Mouse (Mus musculus): ENCODE results near the gene Arhgef3.
"Not testable (repeated sequence)": the region's sequence is repeated elsewhere in the genome, so short reads cannot be mapped to it uniquely, and the experiment has no call there.

The Arhgef3 gene

GRCm38 (mm10) chr14:27198490-27199089 is 83.9 kb downstream of the Arhgef3 start:
- DNase-seq = no peak

DNA sequence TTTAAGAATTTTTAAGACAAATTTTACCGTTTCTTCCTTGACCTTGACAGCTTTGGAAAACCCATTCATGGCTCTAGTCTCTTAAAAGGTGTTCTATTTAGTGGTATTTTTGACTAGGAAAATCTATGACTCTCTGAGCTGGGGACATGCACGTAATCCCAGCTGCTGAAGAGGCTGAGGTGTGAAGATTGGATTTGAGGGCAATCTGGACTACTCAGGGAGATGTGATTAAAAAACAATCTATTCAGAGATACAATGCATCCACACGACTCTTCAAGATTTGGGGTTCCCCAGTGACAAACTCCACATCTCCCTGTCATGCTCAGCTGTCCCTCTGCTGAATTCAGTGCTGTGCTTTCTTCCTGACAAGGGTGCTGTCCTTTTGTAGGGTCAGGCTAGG is 84.4 kb downstream of the Arhgef3 start:
- DNase-seq = no peak

DNA sequence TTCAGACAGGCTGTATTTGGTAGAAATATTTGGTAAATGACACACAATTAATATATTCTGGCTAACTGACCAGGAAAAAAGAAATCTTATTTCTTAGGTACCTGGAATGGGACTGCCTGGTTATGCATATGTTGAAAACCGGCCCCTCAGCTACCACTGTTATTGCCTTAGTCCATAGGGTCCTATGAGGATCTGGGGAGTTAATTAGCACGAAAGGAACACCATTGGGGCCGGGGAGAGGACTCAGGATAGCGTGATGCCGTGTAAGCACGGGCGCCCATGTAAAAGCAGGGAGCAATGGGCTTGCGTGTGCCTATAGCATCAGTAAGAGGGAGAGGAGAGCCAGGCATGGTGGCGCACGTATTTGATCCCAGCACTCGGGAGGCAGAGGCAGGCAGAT is 85.2 kb downstream of the Arhgef3 start:
- peak in 1 of 2 experiments; percentile 7 for DNase-seq

GRCm38 (mm10) chr14:27200743-27201576 is 86.3 kb downstream of the Arhgef3 start:
- DNase-seq = peak in 1 of 2 experiments; percentile 32

DNA sequence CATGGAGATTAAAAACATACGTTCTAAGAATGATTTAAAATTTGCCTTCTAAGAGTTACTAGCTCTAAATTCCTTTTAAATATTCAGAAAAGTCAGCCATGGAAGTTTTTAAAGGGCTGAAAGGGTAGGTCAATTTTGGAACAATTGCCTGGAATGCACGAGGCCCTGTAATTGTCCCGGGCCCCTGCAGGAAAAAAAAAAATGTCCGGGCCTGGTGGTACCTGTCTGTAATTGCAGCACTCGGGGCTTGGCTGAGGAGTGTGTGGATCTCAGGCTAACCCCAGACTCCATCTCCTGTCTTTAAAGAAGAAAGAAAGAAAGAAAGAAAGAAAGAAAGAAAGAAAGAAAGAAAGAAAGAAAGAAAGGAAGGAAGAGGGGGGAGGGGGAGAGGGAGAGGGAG is 87.1 kb downstream of the Arhgef3 start:
- no peak for DNase-seq

DNA sequence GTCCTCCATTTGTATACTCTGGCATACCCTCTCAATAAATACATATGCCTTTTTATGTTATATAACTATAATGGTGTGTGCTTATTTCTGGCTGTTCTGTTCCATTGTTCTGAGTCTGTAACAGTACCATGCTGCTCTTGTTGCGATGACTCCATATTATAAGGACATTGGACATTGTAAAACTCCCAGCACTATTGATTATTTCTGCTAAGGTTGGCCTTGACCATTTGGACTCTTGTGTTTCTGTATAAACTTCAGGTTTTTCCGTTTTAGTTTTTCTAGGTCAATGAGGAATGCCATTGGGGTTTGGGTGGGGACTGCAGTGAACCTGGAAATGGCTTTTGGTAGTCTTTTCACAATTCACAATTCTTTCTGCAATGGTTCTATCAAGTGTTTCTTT is 90.0 kb downstream of the Arhgef3 start:
- DNase-seq = no peak

DNA sequence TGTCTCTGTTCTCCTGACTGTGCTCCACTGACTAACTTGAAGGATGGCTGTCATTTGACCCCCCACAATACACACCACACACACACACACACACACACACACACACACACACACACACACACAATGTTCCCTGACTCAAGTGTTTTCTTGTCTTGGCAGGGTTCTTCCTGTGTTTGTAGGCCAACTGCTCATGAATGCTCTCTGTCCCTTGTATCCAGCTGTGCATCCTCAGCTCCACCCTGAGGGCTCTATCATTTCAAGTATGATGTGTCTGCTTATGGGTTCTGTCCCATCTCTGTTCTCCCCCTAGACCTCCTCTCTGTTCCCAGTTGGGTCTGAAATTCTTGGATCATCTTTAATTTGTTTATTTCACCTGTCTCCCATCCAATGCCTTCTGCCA is 91.7 kb downstream of the Arhgef3 start:
- DNase-seq = no peak

DNA sequence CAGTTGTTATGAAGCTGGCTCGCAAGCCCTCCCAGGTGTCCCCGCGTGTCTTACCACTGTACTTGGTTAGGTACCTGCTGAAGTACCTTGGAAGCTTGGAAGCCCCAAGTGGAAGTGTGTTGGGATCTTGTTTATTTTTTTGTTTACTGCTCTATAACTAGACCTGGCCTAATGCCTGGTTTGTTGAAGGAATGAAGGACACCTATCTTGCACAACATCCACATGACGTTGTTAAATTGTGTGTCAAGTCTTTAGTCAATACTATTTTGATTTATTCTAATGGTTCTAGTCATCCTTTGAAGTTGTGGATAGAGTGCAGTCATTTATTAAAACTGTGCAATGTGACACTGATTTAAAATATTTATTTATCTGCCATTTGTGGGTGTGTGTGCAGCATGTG is 94.8 kb downstream of the Arhgef3 start:
- DNase-seq = no peak

- DNase-seq = not testable (repeated sequence)
Measured at GRCm38 (mm10) chr14:27210801-27211200, 96.1 kb downstream of the Arhgef3 start.

- DNase-seq = no peak
Measured at GRCm38 (mm10) chr14:27211743-27212445, 97.2 kb downstream of the Arhgef3 start.

- no peak for DNase-seq
Measured at GRCm38 (mm10) chr14:27214232-27214631, 99.5 kb downstream of the Arhgef3 start.

DNA sequence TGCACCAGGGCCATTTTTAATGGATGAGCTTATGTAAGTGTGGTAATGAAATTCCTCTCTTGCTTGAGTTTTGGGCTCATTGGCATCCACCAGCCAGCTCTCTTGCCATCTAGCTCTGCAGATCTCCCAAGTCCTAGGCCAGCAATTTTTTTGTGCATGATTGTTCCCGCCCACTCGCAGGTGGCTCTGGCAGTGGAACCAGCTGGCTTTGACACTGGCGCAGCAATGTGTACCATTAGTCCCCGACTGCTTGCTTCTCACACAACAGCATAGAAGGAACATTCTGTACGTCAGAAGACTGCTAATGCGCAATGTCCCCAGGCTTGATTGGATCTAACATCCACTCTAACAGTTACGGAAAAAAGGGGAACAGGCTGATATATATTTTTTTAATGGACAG is 105.0 kb downstream of the Arhgef3 start:
- DNase-seq = no peak

GRCm38 (mm10) chr14:27220297-27220696 is 105.6 kb downstream of the Arhgef3 start:
- DNase-seq = no peak

- DNase-seq = no peak
Measured at GRCm38 (mm10) chr14:27224636-27225035, 109.9 kb downstream of the Arhgef3 start.

DNA sequence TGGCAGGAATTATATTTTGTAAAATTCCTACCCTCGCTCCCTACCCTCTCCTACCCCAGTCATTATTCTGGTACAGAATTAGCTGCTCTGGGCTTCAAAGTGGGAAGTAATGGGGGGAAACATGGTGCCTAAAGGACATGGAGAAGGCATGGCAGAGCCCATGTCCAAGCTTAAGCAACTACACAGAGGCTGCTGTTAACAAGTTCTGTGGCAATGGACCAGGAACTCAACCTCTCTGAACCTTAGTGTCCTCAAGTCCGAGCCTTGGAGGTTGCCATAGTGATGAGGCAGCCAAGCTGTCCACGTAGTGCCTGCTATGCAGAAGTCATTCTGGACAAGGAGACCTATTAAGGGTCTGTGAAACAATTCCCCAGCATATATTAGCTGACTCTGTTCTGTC is 111.6 kb downstream of the Arhgef3 start:
- DNase-seq = peak in 1 of 2 experiments; percentile 34

GRCm38 (mm10) chr14:27228288-27228687 is 113.6 kb downstream of the Arhgef3 start:
- DNase-seq = no peak

DNA sequence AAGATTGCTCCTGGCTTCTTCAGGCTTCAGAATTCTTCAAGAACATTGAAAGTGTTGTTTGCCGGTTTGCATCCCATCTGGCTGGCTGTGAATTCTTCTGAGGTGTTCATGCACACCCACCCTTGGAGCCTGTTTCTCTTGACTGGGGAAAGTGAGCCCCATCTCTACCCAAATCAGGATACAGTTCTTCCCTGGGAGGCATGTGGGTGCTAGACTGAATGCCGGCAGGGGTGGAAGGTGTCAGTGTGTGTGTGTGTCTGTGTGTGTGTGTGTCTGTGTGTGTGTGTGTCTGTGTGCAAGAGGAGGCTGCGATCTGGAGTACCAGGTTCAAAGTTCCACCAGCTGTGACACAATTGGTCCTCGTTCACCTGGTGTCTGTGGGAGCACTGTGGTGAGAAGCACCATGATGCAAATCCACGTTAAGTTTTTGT is 114.3 kb downstream of the Arhgef3 start:
- DNase-seq = no peak

- DNase-seq = peak; percentile 33 to 70
Measured at GRCm38 (mm10) chr14:27229441-27230147, 114.9 kb downstream of the Arhgef3 start.

DNA sequence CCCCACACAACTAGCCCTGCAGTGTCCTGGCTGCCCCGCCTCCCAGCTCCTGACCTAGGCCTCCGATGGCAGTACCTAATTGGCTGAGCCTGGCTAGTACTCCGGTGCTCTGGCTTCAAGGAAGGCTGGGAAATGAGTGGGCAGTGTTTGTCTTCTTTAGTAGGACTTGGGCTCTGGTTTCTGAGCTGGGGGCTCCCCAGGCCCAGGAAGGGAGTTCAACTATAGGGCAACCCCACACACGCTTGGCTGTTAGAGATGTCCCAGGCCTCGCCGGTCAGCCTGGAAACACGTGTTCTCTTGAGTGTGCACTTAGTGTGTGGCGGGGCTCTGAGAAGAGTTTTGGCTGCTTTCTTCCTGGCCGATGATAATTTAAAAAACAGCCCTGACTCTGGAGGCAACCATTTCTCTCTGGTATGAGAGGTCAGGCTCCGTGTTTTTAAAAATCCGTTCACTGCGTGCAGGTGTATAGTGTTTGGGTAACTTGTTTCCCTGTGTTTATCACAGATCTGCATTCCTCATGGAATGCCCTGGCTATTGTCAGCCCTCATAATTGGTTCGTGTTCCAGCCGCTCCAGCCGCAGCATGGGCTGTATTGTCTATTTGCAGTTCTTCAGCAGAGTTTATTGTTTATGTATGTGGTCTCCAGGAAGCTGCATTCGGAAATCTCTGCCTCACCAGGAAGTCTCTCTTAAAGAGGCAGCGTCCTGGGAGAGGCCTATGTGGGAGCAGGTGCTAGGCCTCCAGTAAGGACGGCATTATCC is 115.7 kb downstream of the Arhgef3 start:
- peak; percentile 46 to 57 for DNase-seq

- DNase-seq = no peak
Measured at GRCm38 (mm10) chr14:27231506-27231905, 116.8 kb downstream of the Arhgef3 start.

DNA sequence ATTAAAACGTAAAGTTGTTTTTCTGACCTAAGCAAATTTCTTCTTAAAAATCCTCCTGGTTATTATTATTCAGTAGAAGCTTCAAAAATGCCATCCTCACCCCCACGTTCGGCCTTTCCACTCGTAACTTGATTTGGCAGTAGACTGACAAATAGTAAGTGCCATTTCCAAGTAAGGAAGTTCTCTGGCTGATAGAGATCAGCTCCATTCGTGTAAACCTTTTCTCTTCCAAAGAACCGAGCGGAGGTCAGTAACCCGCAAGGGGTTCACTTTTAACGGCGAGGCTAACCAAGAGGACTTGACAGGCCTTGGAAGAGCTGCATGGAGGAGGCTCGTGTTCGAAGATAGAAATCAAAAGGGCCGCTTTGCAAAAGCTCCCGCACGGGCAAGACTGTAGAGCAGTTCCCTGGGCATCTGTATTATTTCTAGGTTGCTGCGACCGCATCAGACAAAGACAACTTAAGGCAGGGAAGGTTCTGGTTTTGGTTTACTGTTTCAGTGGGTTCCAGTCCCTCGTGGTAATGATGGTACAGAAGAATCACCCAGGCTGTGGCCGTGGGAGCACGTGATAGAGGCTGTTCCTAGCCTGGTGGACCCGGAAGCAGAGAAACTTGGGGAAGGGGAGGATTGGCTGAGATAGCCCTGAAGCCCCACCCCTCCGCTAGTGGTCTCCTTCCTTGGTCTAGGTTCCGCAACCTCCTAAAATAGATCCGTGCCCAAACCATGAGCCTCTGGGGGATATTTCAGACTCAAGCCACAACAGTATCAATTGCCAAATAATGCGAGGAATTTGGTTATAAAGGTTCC is 117.5 kb downstream of the Arhgef3 start:
- no peak for DNase-seq

Measured in kidney, postnatal 25 days (tissue).